Mouse (Mus musculus): ENCODE measurements around the gene Trappc2l. TPM values are rescaled to one million over a fixed set of nuclear protein-coding genes. Genes with fewer than 3 reads are reported as not detected.
A peak's percentile ranks its signal among the peaks of the same experiment; 100 is the strongest.

Trappc2l gene
- polyA plus RNA-seq, 1 experiment from 2014 or later, result 144 TPM

- H3K9me3 ChIP-seq (ENCODE audit: control insufficient read depth), result no peaks in the 10 kb centered on the region
- ATAC-seq, result no peak; the same call in 1 of the 2 replicates
- no peak overlapping the region for H3K27ac ChIP-seq (ENCODE audit: low read depth, low read length)
- WGBS, result 49% methylated on average over 7 of the region's 7 CpGs
- no peak overlapping the region for H3K4me2 ChIP-seq (replicated peaks; ENCODE audit: low read depth)
- no peaks in the 10 kb centered on the region for H3K27me3 ChIP-seq (replicated peaks; ENCODE audit: control insufficient read depth, insufficient read depth, low read length)
- no peak overlapping the region for H3K9ac ChIP-seq (ENCODE audit: low read depth, low read length)
- no peak overlapping the region for H3K4me3 ChIP-seq (ENCODE audit: low read depth, low read length)
- no peaks in the 10 kb centered on the region; the same call in 1 of the 2 replicates for H3K36me3 ChIP-seq (ENCODE audit: control insufficient read depth, insufficient read depth)
- H3K4me1 ChIP-seq (replicated peaks; ENCODE audit: control insufficient read depth, insufficient read depth, low read length), result no peaks in the 10 kb centered on the region
- no peak for TF ChIP-seq CTCF (IDR thresholded peaks at IDR 0.05; ENCODE audit: low read depth)
These were observed 43.3 kb downstream of the Trappc2l start for GRCm38 (mm10) chr8:122654768-122655167.

DNA sequence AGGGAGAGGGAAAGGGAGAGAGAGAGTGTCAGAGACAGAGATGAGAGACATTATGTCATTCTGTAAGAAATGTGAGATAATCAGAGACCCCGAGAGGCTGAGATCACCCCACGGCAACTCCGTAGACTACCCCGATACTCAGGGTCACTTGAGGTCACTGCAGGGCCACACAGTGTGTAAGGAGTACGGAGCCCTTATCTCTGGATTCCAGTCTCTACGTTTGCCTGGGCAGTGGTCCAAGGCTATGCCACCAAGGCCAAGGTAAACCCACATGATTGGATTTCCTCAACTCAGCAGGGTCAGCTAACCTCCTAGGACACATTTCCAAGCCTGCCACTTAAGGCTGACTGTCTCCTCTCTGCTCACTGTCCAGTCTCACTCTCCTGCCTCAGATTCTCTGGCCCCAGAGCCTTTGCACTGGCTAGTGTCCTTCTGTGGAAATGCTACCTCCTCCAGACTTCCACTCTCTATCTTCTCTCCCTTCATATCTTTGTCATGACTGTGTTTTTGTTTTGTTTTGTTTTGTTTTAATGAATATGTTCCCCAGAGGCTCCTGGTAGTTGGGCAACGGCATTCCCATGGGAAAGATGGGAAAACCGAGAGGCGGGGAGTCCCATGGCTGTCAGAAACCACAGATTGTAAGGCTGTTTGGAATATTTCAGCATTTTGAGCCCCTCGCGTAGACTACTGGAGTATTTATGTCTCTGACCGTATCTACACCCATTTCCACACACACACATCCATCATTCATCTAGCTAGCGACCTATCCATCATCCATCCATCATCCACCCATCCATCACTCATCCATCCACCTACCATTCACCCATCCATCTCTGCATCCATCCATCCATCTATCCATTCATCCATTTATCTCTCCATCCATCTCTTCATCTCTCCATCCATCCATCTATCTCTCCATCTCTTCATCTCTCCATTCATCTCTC lies 44.9 kb downstream of the Trappc2l start:
- no peaks in the 10 kb centered on the region for H3K4me1 ChIP-seq (replicated peaks; ENCODE audit: control insufficient read depth, insufficient read depth, low read length)
- H3K36me3 ChIP-seq (ENCODE audit: control insufficient read depth, insufficient read depth), result no peaks in the 10 kb centered on the region; the same call in 1 of the 2 replicates
- WGBS, result 66% methylated on average over 13 of the region's 13 CpGs
- TF ChIP-seq CTCF (IDR thresholded peaks at IDR 0.05; ENCODE audit: low read depth), result no peak
- no peaks in the 10 kb centered on the region for H3K27me3 ChIP-seq (replicated peaks; ENCODE audit: control insufficient read depth, insufficient read depth, low read length)
- no peaks in the 10 kb centered on the region for H3K9me3 ChIP-seq (ENCODE audit: control insufficient read depth)
- H3K9ac ChIP-seq (ENCODE audit: low read depth, low read length), result no peak overlapping the region
- H3K4me2 ChIP-seq (replicated peaks; ENCODE audit: low read depth), result no peak overlapping the region
- H3K27ac ChIP-seq (ENCODE audit: low read depth, low read length), result no peak overlapping the region
- no peak overlapping the region for H3K4me3 ChIP-seq (ENCODE audit: low read depth, low read length)
- no peak for ATAC-seq

GRCm38 (mm10) chr8:122658149-122658806 lies 46.8 kb downstream of the Trappc2l start:
- TF ChIP-seq CTCF (IDR thresholded peaks at IDR 0.05; ENCODE audit: low read depth), result no peak
- Histone ChIP-seq H3K4me3 (ENCODE audit: low read depth, low read length) (no peak overlapping the region), H3K9me3 (ENCODE audit: control insufficient read depth) (no peaks in the 10 kb centered on the region), H3K36me3 (ENCODE audit: control insufficient read depth, insufficient read depth) (no peaks in the 10 kb centered on the region; the same call in 1 of the 2 replicates), H3K27ac (ENCODE audit: low read depth, low read length) (no peak overlapping the region), H3K4me2 (replicated peaks; ENCODE audit: low read depth) (no peak overlapping the region), H3K27me3 (replicated peaks; ENCODE audit: control insufficient read depth, insufficient read depth, low read length) (no peaks in the 10 kb centered on the region), H3K9ac (ENCODE audit: low read depth, low read length) (no peak overlapping the region), H3K4me1 (replicated peaks; ENCODE audit: control insufficient read depth, insufficient read depth, low read length) (no peaks in the 10 kb centered on the region)
- ATAC-seq, result no peak
- WGBS, result 73% methylated on average over 10 of the region's 10 CpGs

GRCm38 (mm10) chr8:122658807-122659160 lies 47.3 kb downstream of the Trappc2l start:
- Histone ChIP-seq H3K9me3 (ENCODE audit: control insufficient read depth) (no peaks in the 10 kb centered on the region), H3K36me3 (ENCODE audit: control insufficient read depth, insufficient read depth) (no peaks in the 10 kb centered on the region; the same call in 1 of the 2 replicates), H3K27ac (ENCODE audit: low read depth, low read length) (no peak overlapping the region), H3K4me2 (replicated peaks; ENCODE audit: low read depth) (no peak overlapping the region), H3K4me3 (ENCODE audit: low read depth, low read length) (no peak overlapping the region), H3K9ac (ENCODE audit: low read depth, low read length) (no peak overlapping the region), H3K27me3 (replicated peaks; ENCODE audit: control insufficient read depth, insufficient read depth, low read length) (no peaks in the 10 kb centered on the region), H3K4me1 (replicated peaks; ENCODE audit: control insufficient read depth, insufficient read depth, low read length) (no peaks in the 10 kb centered on the region)
- no peak for TF ChIP-seq CTCF (IDR thresholded peaks at IDR 0.05; ENCODE audit: low read depth)
- 80% methylated on average over 9 of the region's 9 CpGs for WGBS
- ATAC-seq, result no peak

- WGBS, result 79% methylated on average over 2 of the region's 2 CpGs
- Histone ChIP-seq H3K9me3 (ENCODE audit: control insufficient read depth) (no peaks in the 10 kb centered on the region), H3K27me3 (replicated peaks; ENCODE audit: control insufficient read depth, insufficient read depth, low read length) (no peaks in the 10 kb centered on the region), H3K4me1 (replicated peaks; ENCODE audit: control insufficient read depth, insufficient read depth, low read length) (no peaks in the 10 kb centered on the region), H3K36me3 (ENCODE audit: control insufficient read depth, insufficient read depth) (no peaks in the 10 kb centered on the region; the same call in 1 of the 2 replicates), H3K9ac (ENCODE audit: low read depth, low read length) (no peak overlapping the region), H3K27ac (ENCODE audit: low read depth, low read length) (no peak overlapping the region), H3K4me2 (replicated peaks; ENCODE audit: low read depth) (no peak overlapping the region), H3K4me3 (ENCODE audit: low read depth, low read length) (no peak overlapping the region)
- TF ChIP-seq CTCF (IDR thresholded peaks at IDR 0.05; ENCODE audit: low read depth), result peak; percentile 73
- no peak for ATAC-seq
These were observed 48.6 kb downstream of the Trappc2l start for GRCm38 (mm10) chr8:122660022-122660421.

DNA sequence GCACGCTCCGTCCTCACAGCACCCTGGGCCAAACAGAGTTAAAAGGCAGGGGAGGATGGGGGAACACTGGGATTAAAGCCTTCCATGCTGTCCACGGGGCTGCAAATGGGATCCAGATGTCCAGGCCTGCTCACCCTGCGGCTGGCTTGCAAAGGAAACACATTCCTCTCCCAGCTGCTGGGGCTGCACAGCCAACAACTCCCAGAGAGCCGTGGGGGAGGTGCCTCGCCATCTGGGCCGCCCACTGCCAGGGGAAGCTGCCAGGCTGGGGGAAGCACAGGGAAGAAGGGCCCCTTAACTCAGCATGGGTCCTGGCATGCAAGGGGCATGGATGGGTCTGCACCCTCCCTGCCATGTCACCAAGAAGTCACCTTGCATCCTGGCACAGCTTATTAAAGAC lies 49.7 kb downstream of the Trappc2l start:
- TF ChIP-seq CTCF (IDR thresholded peaks at IDR 0.05; ENCODE audit: low read depth), result no peak

More for the DNA sequence above, 49.7 kb downstream of the Trappc2l start:
- H3K9ac ChIP-seq (ENCODE audit: low read depth, low read length), result no peak overlapping the region
- no peak overlapping the region for H3K4me3 ChIP-seq (ENCODE audit: low read depth, low read length)
- 57% methylated on average over 7 of the region's 7 CpGs for WGBS
- H3K4me1 ChIP-seq (replicated peaks; ENCODE audit: control insufficient read depth, insufficient read depth, low read length), result no peaks in the 10 kb centered on the region
- H3K27ac ChIP-seq (ENCODE audit: low read depth, low read length), result no peak overlapping the region
- H3K4me2 ChIP-seq (replicated peaks; ENCODE audit: low read depth), result no peak overlapping the region
- no peaks in the 10 kb centered on the region; the same call in 1 of the 2 replicates for H3K36me3 ChIP-seq (ENCODE audit: control insufficient read depth, insufficient read depth)
- no peaks in the 10 kb centered on the region for H3K27me3 ChIP-seq (replicated peaks; ENCODE audit: control insufficient read depth, insufficient read depth, low read length)
- H3K9me3 ChIP-seq (ENCODE audit: control insufficient read depth), result no peaks in the 10 kb centered on the region
- ATAC-seq, result peak; percentile 19; the same call in 1 of the 2 replicates

All from intestine, postnatal 0 days (tissue).